Mouse (Mus musculus) gastrocnemius, postnatal 4 days (tissue): Measurements from ENCODE around the gene Psmb8. TPM values are rescaled to one million over a fixed set of nuclear protein-coding genes. Genes with fewer than 3 reads are reported as not detected.
"Not testable (repeated sequence)": the region's sequence is repeated elsewhere in the genome, so short reads cannot be mapped to it uniquely, and the experiment has no call there.

ENCODE experiments used
- DNase-seq, 2 experiments: peaks; one replicate each; pipeline ENCODE4 v3.0.0; 2021 to 2022; ENCODE audit warnings: low spot score in 2 of 2, mixed read lengths in 2 of 2
- total RNA-seq, 2 experiments: library from RNA; stranded (reverse); gene quantifications; 2 replicates each; pipeline ENCODE4 v1.2.3; 2021

The Psmb8 gene
- total RNA-seq, 2 experiments from 2014 or later: 4.3 to 6.1 TPM

DNA sequence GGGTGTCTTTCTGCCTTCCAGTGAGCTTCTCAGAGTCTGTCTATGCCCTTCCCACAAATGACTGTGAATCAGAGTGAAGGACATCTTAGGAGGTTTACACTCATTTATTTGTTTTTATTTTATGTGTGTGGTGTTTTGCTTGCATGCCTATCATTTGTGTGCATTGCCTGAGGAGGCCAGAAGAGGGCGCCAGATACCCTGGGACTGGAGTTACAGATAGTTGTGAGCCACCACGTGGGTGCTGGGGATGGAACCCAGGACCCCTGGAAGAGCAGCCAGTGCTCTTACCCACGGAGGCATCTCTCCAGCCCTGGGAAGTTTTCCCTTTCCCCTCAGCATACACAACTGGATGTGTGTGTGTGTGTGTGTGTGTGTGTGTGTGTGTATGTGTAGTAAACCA, 12.2 kb downstream of the Psmb8 start:
- DNase-seq: no peak

DNA sequence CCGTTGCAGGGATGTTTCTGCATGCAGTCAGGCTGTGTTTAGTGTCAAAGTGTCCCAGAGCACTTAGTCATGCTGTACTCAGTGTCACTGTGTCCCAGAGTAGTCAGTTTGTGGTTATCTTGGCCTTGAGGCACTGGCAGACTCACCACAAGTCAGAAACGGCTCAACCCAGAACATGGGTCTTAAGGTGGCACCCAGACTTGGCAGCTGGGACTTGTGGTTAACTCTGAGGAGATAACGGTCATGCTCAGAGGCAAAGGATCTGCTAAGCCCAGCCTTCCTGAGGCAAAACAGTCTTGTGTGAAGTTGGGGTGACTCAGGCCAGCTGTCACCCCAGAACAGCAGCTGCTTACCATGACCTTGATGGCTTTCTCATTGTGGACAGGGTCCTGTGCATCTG, 13.1 kb downstream of the Psmb8 start:
- DNase-seq: no peak

DNA sequence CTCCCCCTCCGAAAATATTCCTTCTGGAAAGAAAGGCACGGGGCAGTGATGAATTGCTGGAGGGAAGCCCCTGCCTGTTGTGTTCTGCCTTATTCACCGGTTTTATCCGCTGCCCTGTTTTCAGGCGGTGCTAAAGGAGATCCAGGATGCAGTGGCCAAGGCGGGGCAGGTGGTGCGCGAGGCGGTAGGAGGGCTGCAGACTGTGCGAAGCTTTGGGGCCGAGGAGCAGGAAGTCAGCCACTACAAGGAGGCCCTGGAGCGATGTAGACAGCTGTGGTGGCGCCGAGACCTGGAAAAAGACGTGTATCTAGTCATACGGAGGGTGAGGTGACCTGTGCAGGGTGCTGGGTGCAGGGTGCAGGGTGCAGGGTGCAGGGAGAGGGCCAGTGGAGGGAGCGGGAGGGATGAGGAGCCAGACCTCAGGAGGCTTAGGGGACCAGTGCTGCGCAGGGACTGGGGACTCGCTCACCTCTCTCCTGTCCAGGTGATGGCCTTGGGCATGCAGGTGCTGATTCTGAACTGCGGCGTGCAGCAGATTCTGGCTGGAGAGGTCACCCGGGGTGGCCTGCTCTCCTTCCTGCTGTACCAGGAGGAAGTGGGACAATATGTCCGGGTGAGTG, 14.3 kb downstream of the Psmb8 start:
- no peak for DNase-seq

DNA sequence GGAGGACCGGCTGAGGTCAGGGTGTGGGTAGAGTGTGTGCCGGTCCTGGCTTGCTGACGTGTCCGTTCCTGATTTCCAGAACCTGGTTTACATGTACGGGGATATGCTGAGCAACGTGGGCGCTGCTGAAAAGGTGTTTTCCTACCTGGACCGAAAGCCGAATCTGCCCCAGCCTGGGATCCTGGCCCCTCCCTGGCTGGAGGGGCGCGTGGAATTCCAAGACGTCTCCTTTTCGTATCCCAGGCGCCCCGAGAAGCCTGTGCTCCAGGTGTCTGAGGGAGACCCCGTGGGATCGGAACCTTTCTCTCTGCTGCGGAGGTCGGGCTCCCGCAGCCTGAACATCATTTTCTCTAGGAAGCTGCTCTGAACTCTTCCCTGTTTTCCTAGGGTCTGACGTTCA, 16.4 kb downstream of the Psmb8 start:
- no peak for DNase-seq

DNA sequence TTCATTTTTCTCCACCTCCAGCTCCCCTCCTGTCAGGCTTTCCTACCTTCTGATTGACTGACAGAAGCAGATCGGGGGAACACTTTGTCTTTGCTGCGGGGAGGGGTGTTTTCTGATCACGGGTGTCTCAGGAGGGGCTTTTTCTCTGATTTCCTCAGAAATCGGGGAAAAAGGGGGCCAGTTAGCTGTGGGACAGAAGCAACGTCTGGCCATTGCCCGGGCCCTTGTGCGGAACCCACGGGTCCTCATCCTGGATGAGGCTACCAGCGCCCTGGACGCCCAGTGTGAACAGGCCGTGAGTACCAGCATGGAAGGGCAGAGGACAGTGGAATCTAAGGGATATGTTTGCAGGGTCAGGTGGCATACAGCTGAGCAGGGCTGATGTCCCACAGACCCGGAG, 17.7 kb downstream of the Psmb8 start:
- DNase-seq: no peak

DNA sequence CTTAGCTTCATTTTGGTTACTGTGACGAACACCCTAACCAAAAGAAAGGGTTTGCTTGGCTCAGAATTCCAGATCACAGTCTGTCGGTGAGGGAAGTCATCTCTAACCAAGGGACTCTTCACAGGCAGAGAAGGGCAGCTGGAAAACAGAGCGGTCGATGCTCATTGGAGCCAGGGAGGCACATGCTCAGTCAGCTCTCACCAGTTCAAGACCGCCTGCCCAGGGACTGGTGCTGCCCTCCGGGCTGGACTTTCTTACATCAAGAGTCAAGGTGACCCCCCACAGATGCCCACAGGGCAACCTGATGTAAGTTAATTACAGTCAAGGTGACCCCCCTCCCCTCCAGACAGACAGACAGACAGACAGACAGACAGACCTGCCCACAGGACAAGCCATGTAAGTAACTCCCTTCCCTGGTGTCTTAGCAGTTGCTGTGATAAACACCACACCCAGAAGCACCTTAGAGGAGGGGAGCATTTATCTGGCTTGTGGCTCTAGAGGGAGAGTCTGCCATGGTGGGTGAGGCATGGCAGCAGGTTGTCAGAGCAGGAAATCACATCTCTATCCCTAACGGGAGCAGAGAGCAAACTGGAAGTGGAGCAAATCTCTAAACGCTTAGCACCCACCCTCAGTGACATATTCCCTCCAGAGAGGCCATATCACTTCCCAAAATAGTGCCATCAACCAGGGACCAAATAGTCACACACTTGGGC, 19.9 kb downstream of the Psmb8 start:
- no peak for DNase-seq

DNA sequence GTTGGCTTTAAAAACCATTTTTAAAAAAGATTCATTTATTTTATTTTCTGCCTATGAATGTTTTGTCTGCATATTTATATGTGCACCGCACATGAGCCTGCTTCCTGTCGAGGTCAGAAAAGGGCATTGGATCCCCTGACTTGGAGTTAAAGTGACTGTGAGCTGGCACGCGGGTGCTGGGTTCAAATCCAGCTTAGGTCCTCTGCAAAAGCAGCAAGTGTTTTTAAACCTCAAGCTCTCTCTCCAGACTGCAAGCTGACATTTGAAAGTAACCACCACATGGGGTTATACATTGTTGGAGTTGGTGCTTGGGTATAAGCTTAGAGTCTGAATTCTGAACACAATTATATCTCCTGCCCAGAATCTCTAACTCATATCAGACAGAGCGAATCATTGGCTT, 20.5 kb downstream of the Psmb8 start:
- DNase-seq: no peak

DNA sequence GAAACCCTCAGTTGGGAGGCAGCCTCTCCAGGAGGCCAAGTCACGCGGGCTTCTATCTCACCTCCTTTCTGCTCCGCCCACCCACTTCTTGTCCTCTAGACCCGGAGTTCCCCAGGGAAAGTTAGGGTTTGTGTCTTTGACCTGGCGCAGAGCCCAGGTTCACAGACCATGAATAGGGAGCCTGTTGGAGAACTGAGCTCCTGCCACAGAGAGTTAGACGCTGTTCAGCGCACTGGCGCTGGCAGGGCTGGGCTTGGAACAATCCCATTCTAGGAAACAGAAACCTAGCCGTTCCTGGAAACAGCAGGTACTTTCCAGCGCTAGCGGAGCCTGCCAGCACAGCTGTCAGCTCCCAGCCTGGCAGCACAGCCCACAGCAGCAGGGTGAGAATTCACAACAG, 21.2 kb downstream of the Psmb8 start:
- peak in 1 of 2 experiments; percentile 53 for DNase-seq

DNA sequence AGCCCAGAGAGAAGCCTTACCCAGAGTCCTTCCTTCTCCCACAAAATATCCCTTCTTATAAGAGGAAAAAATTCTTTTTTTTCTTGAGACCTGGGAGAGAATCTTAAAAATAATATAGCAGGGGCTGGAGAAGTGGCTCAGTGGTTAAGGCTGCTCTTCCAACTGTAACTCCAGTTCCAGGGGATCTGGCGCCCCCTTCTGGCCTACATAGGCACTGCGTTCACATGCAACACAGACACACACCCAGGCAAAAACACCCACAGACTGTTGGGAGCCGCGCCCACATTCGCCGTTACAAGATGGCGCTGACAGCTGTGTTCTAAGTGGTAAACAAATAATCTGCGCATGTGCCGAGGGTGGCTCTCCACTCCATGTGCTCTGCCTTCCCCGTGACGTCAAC, 21.6 kb downstream of the Psmb8 start:
- peak in 1 of 2 experiments; percentile 64 for DNase-seq

DNA sequence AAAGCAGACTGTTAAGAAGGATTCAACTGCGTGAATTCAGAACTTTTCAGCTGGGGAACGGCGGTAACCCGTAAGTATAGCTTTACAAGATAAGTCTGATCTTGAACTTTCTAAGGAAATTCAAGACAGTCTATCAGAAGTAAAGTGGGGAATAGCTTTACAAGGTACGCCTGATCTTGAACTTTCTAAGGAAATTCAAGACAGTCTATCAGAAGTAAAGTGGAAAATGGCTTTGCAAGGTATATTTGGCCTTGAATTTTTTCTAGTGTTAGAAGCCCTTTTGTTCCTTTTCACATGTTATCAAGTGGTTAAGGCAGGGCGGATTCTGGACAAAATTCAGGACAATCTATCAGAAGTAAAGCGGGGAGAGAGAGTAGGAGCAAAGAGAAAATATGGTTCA, 22.3 kb downstream of the Psmb8 start:
- not testable (repeated sequence) for DNase-seq

DNA sequence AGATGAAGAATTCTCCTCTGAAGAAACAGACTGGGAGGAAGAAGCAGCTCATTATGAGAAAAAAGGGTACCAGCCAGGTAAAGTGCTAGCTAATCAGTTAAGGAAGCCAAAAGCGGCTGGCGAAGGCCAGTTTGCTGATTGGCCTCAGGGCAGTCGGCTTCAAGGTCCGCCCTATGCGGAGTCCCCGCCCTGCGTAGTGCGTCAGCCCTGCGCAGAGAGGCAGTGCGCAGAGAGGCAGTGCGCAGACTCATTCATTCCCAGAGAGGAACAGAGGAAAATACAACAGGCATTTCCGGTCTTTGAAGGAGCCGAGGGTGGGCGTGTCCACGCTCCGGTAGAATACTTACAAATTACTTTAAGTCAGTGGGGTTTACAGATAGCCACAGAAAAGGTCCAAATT, 22.9 kb downstream of the Psmb8 start:
- DNase-seq: not testable (repeated sequence)

DNA sequence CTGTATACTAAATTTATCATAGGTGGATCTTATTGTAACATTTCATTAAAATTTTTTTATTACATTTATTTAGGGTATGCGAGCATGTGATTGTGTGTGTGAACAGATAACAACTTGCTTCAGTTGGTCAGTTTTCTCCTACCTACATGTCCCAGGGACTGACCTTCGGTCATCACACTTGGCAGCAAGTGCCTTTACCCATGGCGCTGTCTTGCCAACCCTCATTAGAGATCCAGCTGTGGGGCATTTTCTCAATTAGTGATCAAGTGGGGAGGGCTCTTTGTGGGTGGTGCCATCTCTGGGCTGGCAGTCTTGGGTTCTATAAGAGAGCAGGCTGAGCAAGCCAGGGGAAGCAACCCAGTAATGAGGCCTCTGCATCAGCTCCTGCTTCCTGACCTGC, 27.3 kb downstream of the Psmb8 start:
- no peak for DNase-seq

DNA sequence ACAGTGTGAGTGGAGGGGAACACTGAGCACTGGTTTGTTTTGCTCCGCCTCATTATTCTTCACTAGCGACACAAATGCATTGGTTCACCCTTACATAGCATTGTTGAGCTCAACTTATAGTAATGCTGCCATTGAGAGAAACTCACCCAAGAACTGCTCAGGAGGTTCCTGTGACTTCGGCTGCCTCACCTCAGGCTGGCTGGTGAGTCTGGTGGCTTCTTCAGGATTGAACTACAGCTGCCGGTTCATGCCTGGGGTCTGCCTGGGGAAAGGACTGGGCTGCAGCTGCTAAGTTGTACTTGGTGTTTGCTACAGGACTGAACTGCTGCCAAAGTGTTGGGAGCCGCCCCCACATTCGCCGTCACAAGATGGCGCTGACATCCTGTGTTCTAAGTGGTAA, 27.9 kb downstream of the Psmb8 start:
- DNase-seq: no peak

DNA sequence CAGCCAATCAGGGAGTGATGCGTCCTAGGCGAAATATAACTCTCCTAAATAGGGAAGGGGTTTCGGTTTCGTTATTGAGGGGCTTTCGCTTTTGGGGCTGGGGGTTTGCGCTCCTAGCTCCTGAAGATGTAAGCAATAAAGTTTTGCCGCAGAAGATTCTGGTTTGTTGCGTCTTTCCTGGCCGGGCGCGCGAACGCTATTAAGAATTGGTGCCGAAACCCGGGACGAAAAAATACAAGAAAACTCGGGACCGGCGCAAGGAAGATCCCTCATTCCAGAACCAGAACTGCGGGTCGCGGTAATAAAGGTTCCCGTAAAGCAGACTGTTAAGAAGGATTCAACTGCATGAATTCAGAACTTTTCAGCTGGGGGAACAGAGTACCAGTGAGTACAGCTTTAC, 28.4 kb downstream of the Psmb8 start:
- DNase-seq: not testable (repeated sequence)

DNA sequence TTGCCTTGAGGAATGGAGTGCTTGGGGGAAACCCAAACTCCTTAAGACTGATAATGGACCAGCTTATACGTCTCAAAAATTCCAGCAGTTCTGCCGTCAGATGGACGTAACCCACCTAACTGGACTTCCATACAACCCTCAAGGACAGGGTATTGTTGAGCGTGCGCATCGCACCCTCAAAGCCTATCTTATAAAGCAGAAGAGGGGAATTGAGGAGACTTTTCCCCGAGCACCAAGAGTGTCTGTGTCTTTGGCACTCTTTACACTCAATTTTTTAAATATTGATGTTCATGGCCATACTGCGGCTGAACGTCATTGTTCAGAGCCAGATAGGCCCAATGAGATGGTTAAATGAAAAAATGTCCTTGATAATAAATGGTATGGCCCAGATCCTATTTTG, 33.5 kb downstream of the Psmb8 start:
- not testable (repeated sequence) for DNase-seq

DNA sequence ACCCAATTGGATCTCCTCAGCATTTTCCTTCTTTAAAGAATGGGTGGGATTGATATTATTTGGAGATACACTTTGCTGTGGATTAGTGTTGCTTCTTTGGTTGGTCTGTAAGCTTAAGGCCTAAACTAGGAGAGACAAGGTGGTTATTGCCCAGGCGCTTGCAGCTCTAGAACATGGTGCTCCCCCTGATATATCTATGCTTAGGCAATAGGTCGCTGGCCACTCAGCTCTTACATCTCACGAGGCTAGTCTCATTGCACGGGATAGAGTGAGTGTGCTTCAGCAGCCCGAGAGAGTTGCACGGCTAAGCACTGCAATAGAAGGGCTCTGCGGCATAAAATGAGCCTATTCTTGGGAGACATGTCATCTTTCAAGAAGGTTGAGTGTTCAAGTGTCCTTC, 34.5 kb downstream of the Psmb8 start:
- DNase-seq: not testable (repeated sequence)

DNA sequence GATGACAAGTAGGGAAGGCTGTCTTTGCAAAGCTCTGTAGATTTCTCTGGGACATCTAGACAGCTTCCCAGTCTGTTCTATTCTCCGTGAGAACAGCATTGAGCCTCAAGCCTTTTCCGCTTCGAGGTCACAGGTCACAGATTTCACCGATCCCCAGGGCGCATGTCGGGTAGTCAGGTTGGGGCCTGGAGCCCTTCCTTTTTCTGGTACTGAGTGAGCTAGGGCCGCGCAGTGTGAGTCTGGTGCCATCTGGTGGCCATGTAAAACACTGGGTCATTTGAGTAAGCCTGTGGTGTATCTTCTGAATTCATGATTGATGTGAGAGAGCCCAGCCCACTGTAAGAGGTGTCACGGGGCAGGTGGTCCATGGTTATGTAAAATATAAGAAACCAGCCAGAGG, 37.4 kb downstream of the Psmb8 start:
- peak; percentile 34 to 67 for DNase-seq

DNA sequence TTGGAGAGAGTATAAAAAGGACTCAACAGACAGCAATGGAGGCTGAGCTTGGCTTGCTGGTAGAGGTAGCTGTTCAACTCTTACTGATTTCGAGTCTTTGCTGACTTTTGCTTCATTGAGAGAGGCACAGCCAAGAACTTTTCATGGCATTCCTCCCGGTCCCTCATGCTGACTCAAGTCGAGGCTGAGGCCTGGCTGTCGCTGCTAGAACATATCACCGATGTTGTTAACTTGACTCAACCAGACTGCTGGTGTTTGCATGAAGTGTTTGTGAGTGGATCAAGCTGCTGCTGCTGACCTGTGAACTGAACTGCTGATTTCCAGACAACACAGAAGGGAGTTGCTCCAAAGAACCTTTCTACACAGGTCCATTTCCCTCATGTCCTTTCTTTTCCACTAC, 39.2 kb downstream of the Psmb8 start:
- DNase-seq: no peak

DNA sequence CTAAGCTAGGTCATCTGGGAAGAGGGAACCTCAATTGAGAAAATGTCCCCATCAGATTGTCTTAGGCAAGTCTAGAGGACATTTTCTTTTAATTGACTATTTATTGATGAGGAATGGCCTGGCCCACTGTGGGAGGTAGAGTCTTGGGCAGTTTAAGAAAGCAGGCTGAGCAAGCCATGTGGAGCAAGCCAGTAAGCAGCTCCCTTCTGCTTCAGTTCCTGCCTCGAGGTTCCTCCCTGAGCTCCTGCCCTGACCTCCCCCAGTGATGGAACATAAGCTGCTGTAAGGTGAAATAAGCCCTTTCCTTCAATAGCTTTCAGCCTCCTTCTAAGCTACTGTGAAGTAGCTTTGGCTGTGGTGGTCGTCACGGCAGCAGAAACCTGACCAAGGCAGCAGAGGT, 40.2 kb downstream of the Psmb8 start:
- no peak for DNase-seq

DNA sequence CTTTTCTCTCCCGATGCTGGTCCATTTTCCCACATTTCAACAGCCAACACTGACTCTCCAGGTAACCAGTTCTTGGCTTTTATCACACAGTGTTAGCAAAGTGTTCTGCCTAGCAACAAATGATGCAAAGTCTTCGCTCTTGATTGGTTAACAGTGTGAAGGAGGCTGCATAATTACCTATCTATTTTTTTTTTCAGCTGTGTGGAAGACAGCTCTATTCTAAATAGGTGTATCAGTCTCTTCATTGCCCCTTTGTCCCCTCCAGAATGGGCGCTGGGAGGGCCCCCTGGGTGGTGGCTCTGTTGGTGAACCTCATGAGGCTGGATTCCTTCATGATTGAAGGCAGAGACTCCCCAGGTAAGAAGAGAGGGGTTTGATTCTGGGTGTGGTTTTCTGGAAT, 41.2 kb downstream of the Psmb8 start, which contains the start of gene H2-Ob:
Gene H2-Ob (plus strand): TSS at position 198 of the 400 bp plus-strand sequence.
- DNase-seq: no peak

DNA sequence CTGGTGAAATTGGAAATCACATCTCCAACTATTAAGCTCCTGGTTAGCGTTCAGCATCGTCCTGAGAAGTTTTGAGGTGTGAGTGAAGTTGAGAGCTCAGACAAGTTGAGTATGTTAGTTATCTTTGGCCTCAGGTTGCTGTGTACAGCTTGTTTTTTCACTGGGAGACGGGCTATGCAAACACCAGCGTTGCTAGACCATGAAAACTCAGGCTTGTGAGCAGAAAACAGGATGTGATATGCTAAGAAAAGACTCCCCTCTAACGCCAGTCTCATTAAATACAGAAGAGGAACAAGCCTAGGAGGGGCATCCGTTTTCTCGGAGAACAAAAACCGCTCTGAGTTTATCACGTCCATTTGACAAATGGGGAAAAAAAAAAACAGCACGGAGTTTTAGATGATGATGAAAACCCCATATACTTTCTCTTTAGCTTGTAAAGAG, 42.1 kb downstream of the Psmb8 start:
- no peak for DNase-seq

DNA sequence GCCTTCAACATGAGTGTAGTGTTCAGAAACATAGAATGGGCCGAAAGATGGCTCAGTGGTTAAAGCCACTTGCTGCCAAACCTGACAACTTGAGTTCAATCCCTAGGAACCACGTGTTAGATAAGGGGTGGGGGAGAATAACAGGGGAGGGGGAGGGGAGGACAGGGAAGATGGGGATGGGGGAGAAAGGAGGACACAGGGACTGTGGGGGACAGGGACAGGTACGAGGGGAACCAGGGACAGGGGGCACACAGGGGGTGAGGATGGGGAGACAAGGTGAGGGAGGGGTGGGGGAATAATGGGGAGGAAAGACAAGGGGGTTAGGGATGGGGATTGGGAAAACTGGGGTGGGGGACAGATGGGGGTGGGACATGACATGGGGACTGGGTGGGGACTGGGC, 42.8 kb downstream of the Psmb8 start:
- DNase-seq: no peak

DNA sequence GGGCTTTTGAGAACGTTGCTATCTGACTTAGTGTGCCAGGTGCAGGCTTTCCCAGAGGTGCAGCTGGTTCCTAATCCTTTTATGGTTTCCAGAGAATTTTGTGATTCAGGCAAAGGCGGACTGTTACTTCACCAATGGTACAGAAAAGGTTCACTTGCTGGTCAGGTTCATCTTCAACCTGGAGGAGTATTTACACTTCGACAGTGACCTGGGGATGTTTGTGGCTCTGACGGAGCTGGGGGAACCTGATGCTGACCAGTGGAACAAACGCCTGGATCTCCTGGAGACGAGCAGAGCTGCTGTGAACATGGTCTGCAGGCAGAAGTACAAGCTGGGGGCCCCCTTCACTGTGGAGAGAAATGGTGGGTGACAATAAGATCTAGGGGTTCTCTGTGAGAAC, 43.4 kb downstream of the Psmb8 start:
- no peak for DNase-seq
